Mouse (Mus musculus): Measurements from ENCODE around the gene Atg3. TPM values are rescaled to one million over a fixed set of nuclear protein-coding genes. Genes with fewer than 3 reads are reported as not detected.
A peak's percentile ranks its signal among the peaks of the same experiment; 100 is the strongest.

The Atg3 gene
- total and polyA plus RNA-seq, 3 experiments: 25.8 to 39.8 TPM; not detected in 1

GRCm38 (mm10) chr16:45127936-45128710 lies 30.5 kb upstream of the Atg3 start:
- Histone ChIP-seq H3K79me2 (ENCODE audit: control insufficient read depth, insufficient read depth, low read length, poor library complexity) (no peaks in the 10 kb centered on the region), H3K27ac (ENCODE audit: control insufficient read depth, low read depth, low read length) (no peak overlapping the region), H3K9me3 (replicated peaks; ENCODE audit: insufficient read depth, low read length) (no peaks in the 10 kb centered on the region), H3K4me3 (ENCODE audit: control insufficient read depth in 1 of 2, insufficient read depth in 1 of 2, low read depth in 2 of 2, low read length in 2 of 2) (no peak overlapping the region), H3K9ac (ENCODE audit: control insufficient read depth, low read depth, low read length, poor library complexity, severe bottlenecking) (no peak overlapping the region), H3K27me3 (ENCODE audit: control insufficient read depth in 1 of 2, insufficient read depth in 2 of 2, low read length in 2 of 2) (peaks cover 0 to 7% of the 10 kb centered on the region in 2 experiments; a peak in 2 of 4 replicates), H3K36me3 (ENCODE audit: control insufficient read depth in 1 of 2, insufficient read depth in 2 of 2, low read length in 2 of 2) (no peaks in the 10 kb centered on the region), H3K4me1 (ENCODE audit: control insufficient read depth in 1 of 2, insufficient read depth in 2 of 2, low read length in 2 of 2) (no peaks in the 10 kb centered on the region)
- TF ChIP-seq TCF12 (IDR thresholded peaks at IDR 0.05; ENCODE audit: low read depth, low read length): no peak
- no peak for TF ChIP-seq POLR2AphosphoS5 (IDR thresholded peaks at IDR 0.05; ENCODE audit: borderline replicate concordance, low read depth, low read length)
- TF ChIP-seq ZC3H11A (IDR thresholded peaks at IDR 0.05; ENCODE audit: low read depth, low read length): no peak
- no peak for TF ChIP-seq RAD21 (IDR thresholded peaks at IDR 0.05; ENCODE audit: low read depth, low read length)
- TF ChIP-seq USF1 (IDR thresholded peaks at IDR 0.05; ENCODE audit: low read depth, low read length): no peak
- no peak for TF ChIP-seq CHD2 (IDR thresholded peaks at IDR 0.05; ENCODE audit: low read length)
- TF ChIP-seq CTCF (IDR thresholded peaks at IDR 0.05 in 2 of 3, conservative IDR thresholded peaks at IDR 0.05 in 1 of 3; ENCODE audit: control insufficient read depth in 1 of 3, insufficient read depth in 1 of 3, low read depth in 2 of 3, low read length in 3 of 3, poor library complexity in 1 of 3, severe bottlenecking in 1 of 3): no peak
- TF ChIP-seq CHD1 (IDR thresholded peaks at IDR 0.05; ENCODE audit: low read depth, low read length): no peak
- TF ChIP-seq MAFK (IDR thresholded peaks at IDR 0.05; ENCODE audit: borderline replicate concordance, low read depth, low read length): no peak
- TF ChIP-seq KAT2A (conservative IDR thresholded peaks at IDR 0.05; ENCODE audit: low read depth, low read length): no peak
- no peak for TF ChIP-seq EP300 (IDR thresholded peaks at IDR 0.05; ENCODE audit: low read depth in 1 of 2, low read length in 2 of 2)
- TF ChIP-seq POLR2AphosphoS2 (IDR thresholded peaks at IDR 0.05; ENCODE audit: low read length): no peak
- TF ChIP-seq BHLHE40 (IDR thresholded peaks at IDR 0.05; ENCODE audit: borderline replicate concordance, low read depth, low read length): no peak
- no peak for TF ChIP-seq MYB (IDR thresholded peaks at IDR 0.05; ENCODE audit: low read depth, low read length)
- DNase-seq (ENCODE audit: low read depth, low spot score): no peak

GRCm38 (mm10) chr16:45141711-45142110 lies 16.9 kb upstream of the Atg3 start:
- DNase-seq (ENCODE audit: low read depth, low spot score): peak; percentile 37
- H3K27ac ChIP-seq (ENCODE audit: control insufficient read depth, low read depth, low read length): no peak overlapping the region
- H3K9ac ChIP-seq (ENCODE audit: control insufficient read depth, low read depth, low read length, poor library complexity, severe bottlenecking): no peak overlapping the region
- H3K79me2 ChIP-seq (ENCODE audit: control insufficient read depth, insufficient read depth, low read length, poor library complexity): no peaks in the 10 kb centered on the region
- peaks cover 0 to 21% of the 10 kb centered on the region in 2 experiments for H3K36me3 ChIP-seq (ENCODE audit: control insufficient read depth in 1 of 2, insufficient read depth in 2 of 2, low read length in 2 of 2)
- TF ChIP-seq GABPA (IDR thresholded peaks at IDR 0.05; ENCODE audit: low read depth, low read length) (no peak), USF2 (IDR thresholded peaks at IDR 0.05; ENCODE audit: borderline replicate concordance in 1 of 2, insufficient read depth in 1 of 2, low read depth in 1 of 2, low read length in 2 of 2) (no peak), MAZ (IDR thresholded peaks at IDR 0.05; ENCODE audit: low read depth, low read length) (no peak), BHLHE40 (IDR thresholded peaks at IDR 0.05; ENCODE audit: borderline replicate concordance, low read depth, low read length) (no peak), ZC3H11A (IDR thresholded peaks at IDR 0.05; ENCODE audit: low read depth, low read length) (no peak), POLR2AphosphoS5 (IDR thresholded peaks at IDR 0.05; ENCODE audit: borderline replicate concordance, low read depth, low read length) (no peak), RAD21 (IDR thresholded peaks at IDR 0.05; ENCODE audit: low read depth, low read length) (peak; percentile 6), SMC3 (IDR thresholded peaks at IDR 0.05; ENCODE audit: low read depth, low read length) (peak; percentile 43), CTCF (IDR thresholded peaks at IDR 0.05 in 2 of 3, conservative IDR thresholded peaks at IDR 0.05 in 1 of 3; ENCODE audit: control insufficient read depth in 1 of 3, insufficient read depth in 1 of 3, low read depth in 2 of 3, low read length in 3 of 3, poor library complexity in 1 of 3, severe bottlenecking in 1 of 3) (peak in 1 of 3 experiments; percentile 41; a peak in 2 of 6 replicates), TBP (IDR thresholded peaks at IDR 0.05; ENCODE audit: low read depth, low read length) (no peak), CHD2 (IDR thresholded peaks at IDR 0.05; ENCODE audit: low read length) (no peak)
- H3K4me3 ChIP-seq (ENCODE audit: control insufficient read depth in 1 of 2, insufficient read depth in 1 of 2, low read depth in 2 of 2, low read length in 2 of 2): no peak overlapping the region
- no peaks in the 10 kb centered on the region for H3K9me3 ChIP-seq (replicated peaks; ENCODE audit: insufficient read depth, low read length)
- H3K4me1 ChIP-seq (ENCODE audit: control insufficient read depth in 1 of 2, insufficient read depth in 2 of 2, low read length in 2 of 2): peaks cover 5 to 8% of the 10 kb centered on the region in 2 experiments
- no peaks in the 10 kb centered on the region for H3K27me3 ChIP-seq (ENCODE audit: control insufficient read depth in 1 of 2, insufficient read depth in 2 of 2, low read length in 2 of 2)
